Mouse (Mus musculus): ENCODE measurements around the gene Ccdc151.

DNA sequence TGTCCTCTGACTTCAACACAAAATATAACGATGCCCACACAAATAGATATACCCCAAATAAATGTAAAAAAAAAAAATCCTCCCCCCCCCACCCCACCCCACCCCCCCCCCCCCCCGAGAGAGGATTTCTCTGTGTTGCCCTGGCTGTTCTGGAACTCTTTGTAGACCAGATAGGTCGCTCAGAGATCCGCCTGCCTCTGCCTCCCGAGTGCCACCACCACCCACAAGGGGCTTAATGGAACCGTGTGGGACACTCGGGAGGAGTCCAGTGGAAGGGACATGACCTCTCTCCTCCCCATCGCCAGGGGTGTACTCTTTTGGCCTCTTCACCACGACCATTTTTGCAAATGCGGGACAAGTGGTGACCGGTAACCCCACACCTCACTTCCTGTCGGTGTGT lies 59.4 kb downstream of the Ccdc151 start:
- no peak for TF ChIP-seq CTCF (IDR thresholded peaks at IDR 0.05; ENCODE audit: borderline replicate concordance, extremely low read depth, insufficient read depth, insufficient read length)
- no peak for TF ChIP-seq POLR2A (IDR thresholded peaks at IDR 0.05; ENCODE audit: borderline replicate concordance, extremely low read depth, insufficient read depth, insufficient read length, poor library complexity, severe bottlenecking)

Measured in brain, embryonic 14.5 days (tissue).